In the genomic region with DNA sequence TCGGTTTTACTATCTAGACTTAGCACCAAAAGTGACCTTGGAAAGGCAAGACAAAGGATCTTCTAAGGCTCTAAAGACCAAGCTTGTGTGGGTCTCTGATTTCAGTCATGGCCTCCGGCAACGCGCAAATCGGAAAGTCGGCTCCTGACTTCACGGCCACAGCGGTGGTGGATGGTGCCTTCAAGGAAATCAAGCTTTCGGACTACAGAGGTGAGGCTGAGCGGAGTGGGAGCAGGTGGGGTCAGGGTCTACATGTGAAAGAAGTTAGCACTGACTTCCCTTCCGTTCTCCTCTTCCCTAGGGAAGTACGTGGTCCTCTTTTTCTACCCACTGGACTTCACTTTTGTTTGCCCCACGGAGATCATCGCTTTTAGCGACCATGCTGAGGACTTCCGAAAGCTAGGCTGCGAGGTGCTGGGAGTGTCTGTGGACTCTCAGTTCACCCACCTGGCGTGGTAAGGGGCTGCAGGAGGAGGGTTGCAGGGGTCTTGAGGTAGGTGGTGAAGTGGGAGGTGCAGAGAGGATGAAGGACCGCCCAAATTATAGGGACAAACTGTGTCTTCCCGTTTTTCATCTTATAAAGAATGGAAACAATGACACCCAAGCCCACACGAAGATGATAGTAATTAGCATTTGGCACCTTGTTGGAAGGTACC, we compare ENCODE assay signal across 9 mouse cellular contexts. TPM values are rescaled to one million over a fixed set of nuclear protein-coding genes. Genes with fewer than 3 reads are reported as not detected.
DNase-seq lines count a peak whose midpoint lies in the region; ATAC-seq lines count a peak whose summit lies in the region.
"Had no signal": no experiment of that assay in that cellular context is flagged by ENCODE, and none has a peak within 500 bp of the region (broad histone marks: within the 10 kb centered on the region; RNA-seq: fewer than 3 reads in every experiment).

No protein-coding gene starts in this region.

- no peak for ATAC-seq in heart, embryonic 11.5 days (replicated peaks; ENCODE audit: insufficient number of reproducible peaks, low FRiP score, low TSS enrichment)
- no peak for ATAC-seq in forebrain, embryonic 14.5 days
- ATAC-seq in CD4-positive, CD25-positive, alpha-beta regulatory T cell, adult 4 months: no peak

- H3K27me3 ChIP-seq in heart, embryonic 11.5 days (ENCODE audit: control insufficient read depth, insufficient read depth, low read length): no peaks in the 10 kb centered on the region
- no peaks in the 10 kb centered on the region for H3K27me3 ChIP-seq in forebrain, embryonic 14.5 days (replicated peaks; ENCODE audit: control insufficient read depth, insufficient read depth, low read length)

- no peak for DNase-seq in heart, adult 8-10 months (ENCODE audit: low spot score)
- DNase-seq in ES-CJ7 (ENCODE audit: low read depth, low spot score) (peak; percentile 51), liver (peak; percentile 39)
- DNase-seq in forebrain, embryonic 14.5 days (ENCODE audit: low spot score): no peak
- no peak for DNase-seq in retina, postnatal 1 day
- DNase-seq in frontal cortex, postnatal 10 days (ENCODE audit: low spot score in 2 of 2): no peak

- peak overlapping the region; percentile 97 for H3K9ac ChIP-seq in heart, embryonic 11.5 days (ENCODE audit: low read depth, low read length)
- peak overlapping the region; percentile 99 for H3K9ac ChIP-seq in forebrain, embryonic 14.5 days (ENCODE audit: low read length)

- peak overlapping the region; percentile 64 for H3K4me3 ChIP-seq in heart, embryonic 11.5 days (ENCODE audit: low read depth, low read length)
- peak overlapping the region; percentile 90 for H3K4me3 ChIP-seq in forebrain, embryonic 14.5 days (ENCODE audit: low read depth, low read length)

- peaks cover 12% of the 10 kb centered on the region for H3K36me3 ChIP-seq in heart, embryonic 11.5 days (ENCODE audit: control insufficient read depth, insufficient read depth, low read length)
- H3K36me3 ChIP-seq in forebrain, embryonic 14.5 days (ENCODE audit: control insufficient read depth, insufficient read depth, low read length): peaks cover 47% of the 10 kb centered on the region

- WGBS in heart, embryonic 11.5 days (ENCODE audit: insufficient replicate concordance): 13% methylated on average over 21 of the region's 21 CpGs
- WGBS in forebrain, embryonic 14.5 days: 7% methylated on average over 21 of the region's 21 CpGs

- H3K9me3 ChIP-seq in heart, embryonic 11.5 days (replicated peaks; ENCODE audit: control insufficient read depth, low read length): no peaks in the 10 kb centered on the region
- no peaks in the 10 kb centered on the region for H3K9me3 ChIP-seq in forebrain, embryonic 14.5 days (replicated peaks; ENCODE audit: control insufficient read depth, low read length)

- H3K4me2 ChIP-seq in heart, embryonic 11.5 days: peak overlapping the region; percentile 92
- H3K4me2 ChIP-seq in forebrain, embryonic 14.5 days (ENCODE audit: low read length): peak overlapping the region; percentile 95

- H3K27ac ChIP-seq in heart, embryonic 11.5 days (ENCODE audit: low read depth, low read length): peak overlapping the region; percentile 77
- peak overlapping the region; percentile 84 for H3K27ac ChIP-seq in forebrain, embryonic 14.5 days (ENCODE audit: low read depth, low read length)

- peaks cover 25% of the 10 kb centered on the region for H3K4me1 ChIP-seq in heart, embryonic 11.5 days (ENCODE audit: control insufficient read depth, insufficient read depth, low read length)
- H3K4me1 ChIP-seq in forebrain, embryonic 14.5 days (ENCODE audit: control insufficient read depth, insufficient read depth, low read length): peaks cover 16% of the 10 kb centered on the region

RNA-seq across cellular contexts. Expression of gene Rnaseh2a, which starts 0.7 kb away (rescaled TPM):
- polyA plus RNA-seq in heart, embryonic 11.5 days (2014; fragmentation: Nextera tagmentation; extraction: Ambion mirVana): 95.9 and 106 TPM in 2 replicates
- 10 to 100 TPM; 41.9 to 61.3 (median 55.0) TPM for total RNA-seq in heart, adult 8-10 months (2022)
- 93.3 and 111 TPM in 2 replicates for polyA plus RNA-seq in forebrain, embryonic 14.5 days (2014; fragmentation: Nextera tagmentation; extraction: Ambion mirVana)
- 100 to 1,000 TPM in 1 of 2 experiments, 10 to 100 TPM in 1; 78.9 to 109 TPM for polyA plus RNA-seq in CD4-positive, CD25-positive, alpha-beta regulatory T cell, adult 4 months (2017; shearing (Covaris generic))

RNA-seq across cellular contexts. Expression of gene Prdx2, which starts 0.9 kb away (rescaled TPM):
- polyA plus RNA-seq in heart, embryonic 11.5 days (2014; fragmentation: Nextera tagmentation; extraction: Ambion mirVana): 862 and 992 TPM in 2 replicates
- total RNA-seq in heart, adult 8-10 months (2022): 100 to 1,000 TPM; 644 to 711 (median 676) TPM
- 1,735 and 2,101 TPM in 2 replicates for polyA plus RNA-seq in forebrain, embryonic 14.5 days (2014; fragmentation: Nextera tagmentation; extraction: Ambion mirVana)
- 100 to 1,000 TPM; 213 to 298 TPM for polyA plus RNA-seq in CD4-positive, CD25-positive, alpha-beta regulatory T cell, adult 4 months (2017; shearing (Covaris generic))

RNA-seq across cellular contexts. Expression of gene Gm49661, which starts 1.0 kb away (rescaled TPM):
- not detected in 2 replicates for polyA plus RNA-seq in heart, embryonic 11.5 days (2014; fragmentation: Nextera tagmentation; extraction: Ambion mirVana)
- total RNA-seq in heart, adult 8-10 months (2022): 1 to 10 TPM in 2 of 4 experiments, not detected in 2; 2.4 to 5.9 TPM
- not detected in 2 replicates for polyA plus RNA-seq in forebrain, embryonic 14.5 days (2014; fragmentation: Nextera tagmentation; extraction: Ambion mirVana)
- not detected for polyA plus RNA-seq in CD4-positive, CD25-positive, alpha-beta regulatory T cell, adult 4 months (2017; shearing (Covaris generic))
- total RNA-seq: neutrophil, adult 5-6 weeks had no signal

RNA-seq across cellular contexts. Expression of gene Junb, which starts 8.3 kb away (rescaled TPM):
- 7.6 and 9.3 TPM in 2 replicates for polyA plus RNA-seq in heart, embryonic 11.5 days (2014; fragmentation: Nextera tagmentation; extraction: Ambion mirVana)
- 10 to 100 TPM; 17.8 to 32.3 (median 23.9) TPM for total RNA-seq in heart, adult 8-10 months (2022)
- 5.0 and 6.5 TPM in 2 replicates for polyA plus RNA-seq in forebrain, embryonic 14.5 days (2014; fragmentation: Nextera tagmentation; extraction: Ambion mirVana)
- polyA plus RNA-seq in CD4-positive, CD25-positive, alpha-beta regulatory T cell, adult 4 months (2017; shearing (Covaris generic)): 10 to 100 TPM; 18.9 to 29.4 TPM

RNA-seq across cellular contexts. Expression of gene Hook2, which starts 20.1 kb away (rescaled TPM):
- polyA plus RNA-seq in heart, embryonic 11.5 days (2014; fragmentation: Nextera tagmentation; extraction: Ambion mirVana): 6.7 and 7.1 TPM in 2 replicates
- total RNA-seq in heart, adult 8-10 months (2022): 1 to 10 TPM; 1.9 to 3.5 (median 2.7) TPM
- polyA plus RNA-seq in forebrain, embryonic 14.5 days (2014; fragmentation: Nextera tagmentation; extraction: Ambion mirVana): 13.0 and 20.3 TPM in 2 replicates
- 1 to 10 TPM; 4.2 to 5.6 TPM for polyA plus RNA-seq in CD4-positive, CD25-positive, alpha-beta regulatory T cell, adult 4 months (2017; shearing (Covaris generic))

Comparison
In these comparisons a context has a peak if more than half of its experiments do, and no peak if none do; other contexts are left out.
1. DNase-seq: peak in ES-CJ7 (single experiment) and liver (single experiment); none in heart, adult 8-10 months (single experiment), forebrain, embryonic 14.5 days (single experiment), retina, postnatal 1 day (single experiment) and frontal cortex, postnatal 10 days (0 of 2).